Mouse (Mus musculus): ENCODE measurements around the gene Pla2g2f.

DNA sequence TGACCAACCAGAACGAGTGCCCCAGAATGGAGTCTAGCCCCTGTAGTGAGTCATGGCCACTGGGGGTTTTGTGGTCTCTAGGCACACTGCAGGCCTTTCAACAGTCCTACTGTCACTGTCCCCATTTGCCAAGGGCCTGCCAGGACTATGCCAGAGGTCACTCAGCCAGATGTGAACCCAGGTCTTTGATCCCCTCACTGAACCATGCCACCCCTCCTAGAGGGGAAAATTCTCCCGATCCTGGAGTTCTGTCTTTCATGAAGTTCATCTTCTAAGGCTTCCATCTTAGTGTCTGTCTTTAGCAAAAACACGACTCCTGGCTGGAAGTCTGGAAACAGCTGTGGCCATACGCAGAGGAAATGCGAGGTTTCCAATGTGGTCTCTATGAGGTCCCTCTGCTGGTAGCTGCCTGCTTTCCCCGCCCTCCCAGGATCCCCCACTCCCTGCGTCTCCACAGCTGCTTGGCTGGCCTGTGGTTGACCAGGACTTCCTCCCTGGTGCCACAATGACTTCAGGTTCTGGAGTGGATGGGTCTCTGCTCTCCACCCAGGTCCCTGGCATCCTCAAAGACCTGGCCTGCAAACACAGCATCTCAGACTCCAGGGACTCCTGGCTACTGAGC lies 49.6 kb upstream of the Pla2g2f start:
- TF ChIP-seq CTCF (IDR thresholded peaks at IDR 0.05; ENCODE audit: borderline replicate concordance, insufficient read depth, low read depth, low read length) (no peak), POLR2A (IDR thresholded peaks at IDR 0.05; ENCODE audit: borderline replicate concordance, insufficient read depth, low read length) (no peak)
